Mouse (Mus musculus): ENCODE data around the gene 2410004P03Rik. TPM values are rescaled to one million over a fixed set of nuclear protein-coding genes. Genes with fewer than 3 reads are reported as not detected.

Gene 2410004P03Rik
- total RNA-seq, 2 experiments from 2014 or later = 0.52 to 0.61 TPM

GRCm38 (mm10) chr12:16963354-16963753 is 48.2 kb downstream of the 2410004P03Rik start:
- no peak for DNase-seq (ENCODE audit: low spot score in 2 of 2)
- H3K27ac ChIP-seq = no peak overlapping the region
- H3K4me3 ChIP-seq = no peak overlapping the region
- no peak for TF ChIP-seq CTCF (conservative IDR thresholded peaks at IDR 0.05)

DNA sequence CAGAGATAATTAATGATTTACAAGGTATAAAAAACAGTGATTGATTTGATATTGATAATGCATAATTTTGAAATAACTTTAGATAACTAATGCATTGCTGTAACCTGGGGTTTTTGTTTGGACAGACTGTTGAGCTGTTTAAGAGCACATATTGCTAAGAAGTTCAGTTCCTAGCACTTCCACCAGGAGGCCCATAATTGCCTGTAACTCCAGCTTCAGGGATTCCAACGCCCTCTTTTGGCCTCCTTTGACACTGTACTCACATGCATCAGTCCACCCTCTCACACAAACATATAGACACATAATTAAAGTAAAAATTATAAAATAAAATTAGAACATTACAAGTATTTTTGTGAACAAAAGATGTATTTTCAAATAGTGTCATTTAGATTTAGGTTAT is 52.7 kb downstream of the 2410004P03Rik start:
- peak; percentile 65 for TF ChIP-seq CTCF (conservative IDR thresholded peaks at IDR 0.05)
- Histone ChIP-seq H3K4me3 (no peak overlapping the region), H3K27ac (no peak overlapping the region)
- no peak for DNase-seq (ENCODE audit: low spot score in 2 of 2)

Other genes starting within 250 kb of the 2410004P03Rik start
- under 1 TPM; 0.27 to 0.38 TPM for gene Greb1, start 210.8 kb downstream of the 2410004P03Rik start, total RNA-seq (2021)
- 10 to 100 TPM; 28.3 to 32.7 TPM for gene E2f6, start 200.8 kb downstream of the 2410004P03Rik start, total RNA-seq (2021)
- 100 to 1,000 TPM; 131 to 133 TPM for gene Rock2, start 116.8 kb downstream of the 2410004P03Rik start, total RNA-seq (2021)
- gene Pqlc3, start 11.3 kb downstream of the 2410004P03Rik start, total RNA-seq (2021) = under 1 TPM; 0.56 to 0.61 TPM
- gene Kcnf1, start 165.2 kb upstream of the 2410004P03Rik start, total RNA-seq (2021) = 10 to 100 TPM; 36.5 to 36.8 TPM